Mouse (Mus musculus) stomach, embryonic 15.5 days (tissue): Measurements from ENCODE around the gene Gle1. TPM values are rescaled to one million over a fixed set of nuclear protein-coding genes. Genes with fewer than 3 reads are reported as not detected.
A peak's percentile ranks its signal among the peaks of the same experiment; 100 is the strongest.

Experiments used
- ATAC-seq: fragments of 200-750 bp; cut with Nextera tagmentation; 2 replicates; pipeline ENCODE4 v1.8.0; 2017; ENCODE audit warnings: low read depth, moderate number of reproducible peaks, moderate TSS enrichment; ENCODE audit not compliant: insufficient read depth, low FRiP score
- H3K27ac ChIP-seq: fragments of 300-500 bp; sonication (generic); 2 replicates; pipeline ENCODE4 v1.5.1; 2015; ENCODE audit warnings: mild to moderate bottlenecking, inconsistent platforms
- H3K27me3 ChIP-seq: fragments of 300-500 bp; sonication (generic); replicated peaks from 2 replicates; pipeline ENCODE4 v1.6.1; 2015; ENCODE audit warnings: inconsistent platforms
- H3K36me3 ChIP-seq: fragments of 300-500 bp; sonication (generic); 2 replicates; pipeline ENCODE4 v1.6.1; 2015; ENCODE audit warnings: inconsistent platforms
- H3K4me1 ChIP-seq: fragments of 300-500 bp; sonication (generic); 2 replicates; pipeline ENCODE4 v1.6.1; 2015; ENCODE audit warnings: inconsistent platforms
- H3K4me2 ChIP-seq: fragments of 300-500 bp; sonication (generic); 2 replicates; pipeline ENCODE4 v1.6.1; 2015; ENCODE audit warnings: mild to moderate bottlenecking, inconsistent platforms
- H3K4me3 ChIP-seq: fragments of 300-500 bp; sonication (generic); replicated peaks from 2 replicates; pipeline ENCODE4 v1.5.1; 2015; ENCODE audit warnings: inconsistent platforms
- H3K9ac ChIP-seq: fragments of 300-500 bp; sonication (generic); 2 replicates; pipeline ENCODE4 v1.6.1; 2015; ENCODE audit warnings: inconsistent platforms
- H3K9me3 ChIP-seq: fragments of 300-500 bp; sonication (generic); 2 replicates; pipeline ENCODE4 v1.6.1; 2016; ENCODE audit warnings: inconsistent platforms
- WGBS: fragments of 180-500 bp; shearing (Covaris S2); methylation state at CpG from one replicate; pipeline ENCODE4 v1.1.7; 2015; 5-methylcytosine and 5-hydroxymethylcytosine counted together
- polyA plus RNA-seq: library from polyadenylated mRNA; unstranded; fragments of >200 nt; fragmentation: Nextera tagmentation; extraction: Ambion mirVana; gene quantifications from 2 replicates; pipeline ENCODE4 v1.2.1, GENCODE M21; 2015

Gle1 gene
- polyA plus RNA-seq, 1 experiment from 2014 or later: 49.3 TPM

GRCm38 (mm10) chr2:29965906-29966305 is 30.7 kb downstream of the Gle1 start:
- peak overlapping the region; percentile 92 for H3K27ac ChIP-seq
- 0 out of 2 replicates have a peak, but pooled peaks have one; percentile 15 for ATAC-seq
- no peaks in the 10 kb centered on the region for H3K9me3 ChIP-seq
- WGBS: under 1% methylated on average over 41 of the region's 41 CpGs
- H3K4me2 ChIP-seq: peak overlapping the region; percentile 58
- H3K4me1 ChIP-seq: peaks cover 31% of the 10 kb centered on the region
- peak overlapping the region; percentile 97 for H3K4me3 ChIP-seq
- H3K9ac ChIP-seq: peak overlapping the region; percentile 94
- no peaks in the 10 kb centered on the region for H3K36me3 ChIP-seq
- no peaks in the 10 kb centered on the region for H3K27me3 ChIP-seq

- WGBS: 63% methylated on average over 2 of the region's 2 CpGs
- H3K36me3 ChIP-seq: no peaks in the 10 kb centered on the region
- H3K4me1 ChIP-seq: peaks cover 31% of the 10 kb centered on the region
- no peak overlapping the region; the same call in 1 of the 2 replicates for H3K9ac ChIP-seq
- no peak for ATAC-seq
- H3K4me2 ChIP-seq: peak overlapping the region; percentile 58
- H3K27ac ChIP-seq: no peak overlapping the region
- no peaks in the 10 kb centered on the region for H3K9me3 ChIP-seq
- H3K27me3 ChIP-seq: no peaks in the 10 kb centered on the region
- peak overlapping the region; percentile 97 for H3K4me3 ChIP-seq
Observed at GRCm38 (mm10) chr2:29966826-29967225, 31.6 kb downstream of the Gle1 start.

- H3K9ac ChIP-seq: no peak overlapping the region
- H3K4me1 ChIP-seq: peaks cover 36% of the 10 kb centered on the region
- no peaks in the 10 kb centered on the region for H3K36me3 ChIP-seq
- WGBS: 54% methylated on average over 5 of the region's 5 CpGs
- H3K27ac ChIP-seq: 0 out of 2 replicates have a peak overlapping the region, but pooled peaks have one; percentile 21
- no peak overlapping the region for H3K4me3 ChIP-seq
- peak overlapping the region; percentile 58 for H3K4me2 ChIP-seq
- no peak for ATAC-seq
- no peaks in the 10 kb centered on the region for H3K9me3 ChIP-seq
- H3K27me3 ChIP-seq: no peaks in the 10 kb centered on the region
Observed at GRCm38 (mm10) chr2:29967768-29968167, 32.5 kb downstream of the Gle1 start.

GRCm38 (mm10) chr2:29968638-29969037 is 33.4 kb downstream of the Gle1 start:
- no peaks in the 10 kb centered on the region for H3K27me3 ChIP-seq
- ATAC-seq: no peak
- no peak overlapping the region for H3K27ac ChIP-seq
- H3K9me3 ChIP-seq: no peaks in the 10 kb centered on the region
- no peaks in the 10 kb centered on the region for H3K36me3 ChIP-seq
- H3K4me2 ChIP-seq: no peak overlapping the region
- 53% methylated on average over 5 of the region's 5 CpGs for WGBS
- peaks cover 36% of the 10 kb centered on the region for H3K4me1 ChIP-seq
- H3K4me3 ChIP-seq: no peak overlapping the region
- no peak overlapping the region for H3K9ac ChIP-seq

- 64% methylated on average over 9 of the region's 9 CpGs for WGBS
- H3K27ac ChIP-seq: peak overlapping the region; percentile 59
- H3K4me2 ChIP-seq: no peak overlapping the region
- no peaks in the 10 kb centered on the region for H3K36me3 ChIP-seq
- no peak overlapping the region for H3K9ac ChIP-seq
- no peak overlapping the region for H3K4me3 ChIP-seq
- no peaks in the 10 kb centered on the region for H3K9me3 ChIP-seq
- ATAC-seq: no peak
- peaks cover 17% of the 10 kb centered on the region for H3K4me1 ChIP-seq
- no peaks in the 10 kb centered on the region for H3K27me3 ChIP-seq
Observed at GRCm38 (mm10) chr2:29971838-29972635, 36.8 kb downstream of the Gle1 start.

- peak; percentile 27; the same call in 1 of the 2 replicates for ATAC-seq
- 9% methylated on average over 2 of the region's 2 CpGs for WGBS
Observed at GRCm38 (mm10) chr2:29973525-29973924, 38.3 kb downstream of the Gle1 start.

GRCm38 (mm10) chr2:29977307-29977706 is 42.1 kb downstream of the Gle1 start:
- Histone ChIP-seq H3K9me3 (no peaks in the 10 kb centered on the region), H3K4me2 (no peak overlapping the region), H3K4me3 (no peak overlapping the region), H3K36me3 (peaks cover 29% of the 10 kb centered on the region; the same call in 1 of the 2 replicates), H3K27me3 (no peaks in the 10 kb centered on the region), H3K4me1 (peaks cover 4% of the 10 kb centered on the region; the same call in 1 of the 2 replicates), H3K9ac (no peak overlapping the region), H3K27ac (no peak overlapping the region)
- no peak for ATAC-seq

More at GRCm38 (mm10) chr2:29973525-29973924, 38.3 kb downstream of the Gle1 start:
- H3K9me3 ChIP-seq: no peaks in the 10 kb centered on the region
- no peak overlapping the region for H3K27ac ChIP-seq
- H3K4me2 ChIP-seq: no peak overlapping the region
- no peak overlapping the region for H3K9ac ChIP-seq
- H3K4me3 ChIP-seq: no peak overlapping the region
- H3K27me3 ChIP-seq: no peaks in the 10 kb centered on the region
- H3K36me3 ChIP-seq: 0 out of 2 replicates have a peak, but pooled peaks cover 5% of the 10 kb centered on the region
- peaks cover 9% of the 10 kb centered on the region; the same call in 1 of the 2 replicates for H3K4me1 ChIP-seq

- Histone ChIP-seq H3K27ac (no peak overlapping the region), H3K4me2 (no peak overlapping the region), H3K9me3 (no peaks in the 10 kb centered on the region), H3K4me1 (no peaks in the 10 kb centered on the region), H3K36me3 (peaks cover 56% of the 10 kb centered on the region), H3K27me3 (no peaks in the 10 kb centered on the region), H3K9ac (no peak overlapping the region), H3K4me3 (no peak overlapping the region)
- WGBS: 90% methylated on average over 1 of the region's 1 CpGs
- no peak for ATAC-seq
Observed at GRCm38 (mm10) chr2:29980661-29981060, 45.4 kb downstream of the Gle1 start.

GRCm38 (mm10) chr2:29991962-29992361 is 56.7 kb downstream of the Gle1 start:
- Histone ChIP-seq H3K36me3 (peaks cover 74% of the 10 kb centered on the region), H3K4me1 (no peaks in the 10 kb centered on the region), H3K9ac (no peak overlapping the region), H3K4me3 (no peak overlapping the region), H3K4me2 (no peak overlapping the region), H3K27ac (no peak overlapping the region), H3K9me3 (no peaks in the 10 kb centered on the region), H3K27me3 (no peaks in the 10 kb centered on the region)
- 41% methylated on average over 2 of the region's 2 CpGs for WGBS
- ATAC-seq: no peak

GRCm38 (mm10) chr2:30009101-30009500 is 73.9 kb downstream of the Gle1 start:
- Histone ChIP-seq H3K27me3 (no peaks in the 10 kb centered on the region), H3K36me3 (peaks cover 76% of the 10 kb centered on the region), H3K4me1 (no peaks in the 10 kb centered on the region), H3K4me3 (no peak overlapping the region), H3K9ac (no peak overlapping the region), H3K4me2 (no peak overlapping the region), H3K9me3 (no peaks in the 10 kb centered on the region), H3K27ac (no peak overlapping the region)
- WGBS: 53% methylated on average over 1 of the region's 1 CpGs
- no peak for ATAC-seq
